Mouse (Mus musculus) heart, embryonic 14.5 days (tissue): Measurements from ENCODE around the gene Enkur. TPM values are rescaled to one million over a fixed set of nuclear protein-coding genes. Genes with fewer than 3 reads are reported as not detected.

Source experiments
- ATAC-seq: fragments of 200-750 bp; cut with Nextera tagmentation; 2 replicates; pipeline ENCODE4 v1.8.0; 2017; ENCODE audit warnings: low read depth, moderate TSS enrichment; ENCODE audit not compliant: insufficient number of reproducible peaks, insufficient read depth, low FRiP score
- H3K27ac ChIP-seq, 2 experiments: fragments of 200-500 bp in 1 of 2; fragments of 300-500 bp in 1 of 2; sonication (generic) in 1 of 2; replicated peaks in 1 of 2; 2 replicates each; pipeline ENCODE4 v1.5.1; 2012 to 2014; ENCODE audit warnings: low read depth in 2 of 2, low read length in 2 of 2, control low read depth in 1 of 2, mild to moderate bottlenecking in 1 of 2, mixed read lengths in 1 of 2; ENCODE audit not compliant: control insufficient read depth in 1 of 2, insufficient read depth in 1 of 2
- H3K27me3 ChIP-seq: fragments of 300-500 bp; sonication (generic); 2 replicates; pipeline ENCODE4 v1.6.1; 2014; ENCODE audit warnings: mild to moderate bottlenecking, low read length, control low read depth; ENCODE audit not compliant: control insufficient read depth, insufficient read depth
- H3K36me3 ChIP-seq: fragments of 300-500 bp; sonication (generic); 2 replicates; pipeline ENCODE4 v1.6.1; 2014; ENCODE audit warnings: mild to moderate bottlenecking, control low read depth, low read length, mixed read lengths; ENCODE audit not compliant: control insufficient read depth, insufficient read depth
- H3K4me1 ChIP-seq, 2 experiments: fragments of 200-500 bp in 1 of 2; fragments of 300-500 bp in 1 of 2; sonication (generic) in 1 of 2; 2 replicates each; pipeline ENCODE4 v1.6.1; 2012 to 2014; ENCODE audit warnings: low read length in 2 of 2, control low read depth in 1 of 2, mixed read lengths in 1 of 2; ENCODE audit not compliant: control insufficient read depth in 2 of 2, insufficient read depth in 2 of 2
- H3K4me2 ChIP-seq: fragments of 300-500 bp; sonication (generic); 2 replicates; pipeline ENCODE4 v1.6.1; 2014; ENCODE audit warnings: mild to moderate bottlenecking, low read length
- H3K4me3 ChIP-seq, 2 experiments: fragments of 200-500 bp in 1 of 2; fragments of 300-500 bp in 1 of 2; sonication (generic) in 1 of 2; 2 replicates each; pipeline ENCODE4 v1.5.1; 2012 to 2014; ENCODE audit warnings: low read length in 2 of 2, mild to moderate bottlenecking in 2 of 2, control low read depth in 1 of 2, low read depth in 1 of 2, moderate library complexity in 1 of 2; ENCODE audit not compliant: control insufficient read depth in 1 of 2, insufficient read depth in 1 of 2
- H3K9ac ChIP-seq: fragments of 300-500 bp; sonication (generic); 2 replicates; pipeline ENCODE4 v1.6.1; 2014; ENCODE audit warnings: mild to moderate bottlenecking, low read length
- H3K9me3 ChIP-seq: fragments of 300-500 bp; sonication (generic); 2 replicates; pipeline ENCODE4 v1.6.1; 2016; ENCODE audit warnings: low read length, control low read depth; ENCODE audit not compliant: control insufficient read depth
- WGBS: fragments of 180-500 bp; shearing (Covaris S2); extraction: QIAGEN DNeasy Blood & Tissue Kit; methylation state at CpG from one replicate; pipeline ENCODE4 v1.1.7; 2014; 5-methylcytosine and 5-hydroxymethylcytosine counted together
- polyA plus RNA-seq: library from polyadenylated mRNA; unstranded; fragments of >200 nt; fragmentation: Nextera tagmentation; extraction: Ambion mirVana; gene quantifications from 2 replicates; pipeline ENCODE4 v1.2.1, GENCODE M21; 2014

Enkur gene
- polyA plus RNA-seq, 1 experiment from 2014 or later = 2.1 TPM

DNA sequence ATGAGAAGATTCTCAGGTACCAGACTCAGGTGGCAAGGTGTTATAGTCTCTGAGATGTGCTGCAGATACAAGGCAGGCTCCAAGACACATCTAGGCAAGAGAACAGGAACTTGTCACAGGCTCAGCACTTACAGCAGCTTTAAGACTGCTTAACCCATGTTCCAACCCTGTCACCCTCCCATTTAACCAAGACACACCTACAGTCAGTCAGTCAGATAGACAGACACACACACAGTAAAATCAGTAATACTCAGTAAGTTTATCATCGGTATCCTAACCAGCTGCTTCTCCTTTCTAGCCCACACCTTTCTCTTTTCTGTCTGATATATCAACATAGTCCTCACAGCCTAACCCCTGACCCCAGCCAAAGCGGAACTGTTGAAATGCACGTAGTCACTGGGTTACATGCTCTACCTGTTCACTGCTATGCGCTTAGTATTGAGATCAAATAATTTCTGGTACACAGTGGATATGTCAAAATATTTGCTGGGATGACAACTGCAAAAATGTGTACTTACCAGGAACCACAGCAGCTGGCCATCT is 30.8 kb upstream of the Enkur start:
- Histone ChIP-seq H3K36me3 (no peaks in the 10 kb centered on the region), H3K27me3 (0 out of 2 replicates have a peak, but pooled peaks cover 10% of the 10 kb centered on the region), H3K4me2 (no peak overlapping the region), H3K4me3 (no peak overlapping the region), H3K4me1 (peaks cover 9 to 10% of the 10 kb centered on the region in 2 experiments), H3K27ac (no peak overlapping the region), H3K9ac (no peak overlapping the region), H3K9me3 (no peaks in the 10 kb centered on the region)
- no peak for ATAC-seq
- WGBS = 91% methylated on average over 4 of the region's 4 CpGs

DNA sequence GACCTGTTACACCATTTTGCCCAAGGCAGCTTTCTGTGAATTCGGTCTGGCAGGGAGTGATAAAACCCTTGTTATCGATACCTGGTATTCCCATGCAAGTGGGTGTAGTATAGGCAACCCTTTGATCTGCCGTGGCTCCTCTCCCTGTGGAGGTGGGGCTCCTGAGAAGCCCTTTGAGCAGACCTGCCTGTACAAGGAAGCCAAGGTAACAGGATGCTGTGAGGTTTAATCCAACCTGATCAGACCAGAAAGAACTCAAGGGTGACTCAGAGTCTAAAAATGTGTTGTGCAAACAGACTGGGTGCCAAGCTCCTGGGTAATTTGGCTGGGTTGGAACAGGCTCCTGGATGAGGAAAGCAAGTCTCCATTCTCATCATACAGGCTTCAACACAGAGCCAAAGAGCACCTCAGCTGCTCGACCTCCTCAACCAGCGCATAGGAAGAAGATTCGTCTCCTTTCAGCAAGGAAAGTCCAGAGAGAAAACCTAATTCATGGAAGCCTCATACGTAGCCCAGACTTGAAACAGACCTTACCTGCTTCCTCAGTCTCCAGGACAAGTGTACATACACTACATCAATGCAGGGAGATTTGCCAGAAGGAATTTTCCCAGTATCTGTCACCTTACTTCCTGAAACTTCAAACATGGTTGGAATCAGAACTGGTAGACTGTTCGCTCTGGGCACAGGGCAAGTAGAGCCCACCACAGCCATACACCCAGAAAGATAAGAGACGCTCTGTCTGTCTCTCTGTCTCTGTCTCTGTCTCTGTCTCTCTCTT is 29.9 kb upstream of the Enkur start:
- Histone ChIP-seq H3K9ac (no peak overlapping the region), H3K4me2 (no peak overlapping the region), H3K4me1 (peaks cover 8 to 9% of the 10 kb centered on the region in 2 experiments), H3K36me3 (no peaks in the 10 kb centered on the region), H3K27me3 (0 out of 2 replicates have a peak, but pooled peaks cover 10% of the 10 kb centered on the region), H3K9me3 (no peaks in the 10 kb centered on the region), H3K4me3 (no peak overlapping the region), H3K27ac (no peak overlapping the region)
- 72% methylated on average over 9 of the region's 9 CpGs for WGBS
- ATAC-seq = no peak

DNA sequence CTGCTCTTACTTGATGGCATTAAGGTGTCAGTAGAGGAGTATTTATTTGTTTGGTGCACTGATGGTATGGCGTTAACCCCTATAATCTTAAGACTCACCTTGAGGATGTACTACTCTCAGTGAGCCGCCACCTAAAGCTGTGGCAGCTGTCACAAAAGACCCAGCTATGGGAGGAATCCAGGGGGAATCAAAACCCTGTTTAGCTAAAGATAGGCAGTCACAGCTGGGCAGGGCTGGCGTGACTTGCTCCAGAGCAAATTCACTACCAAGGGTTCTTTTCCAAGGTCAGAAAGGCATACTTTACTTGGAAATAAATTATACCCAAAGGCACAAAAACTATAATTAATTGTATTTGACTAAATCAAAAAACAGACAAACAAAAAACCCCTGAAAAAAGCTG is 26.0 kb upstream of the Enkur start:
- no peak overlapping the region for H3K4me3 ChIP-seq
- 0 out of 2 replicates have a peak, but pooled peaks cover 4% of the 10 kb centered on the region for H3K27me3 ChIP-seq
- H3K36me3 ChIP-seq = no peaks in the 10 kb centered on the region
- no peak overlapping the region for H3K27ac ChIP-seq
- no peak for ATAC-seq
- 54% methylated on average over 3 of the region's 3 CpGs for WGBS
- no peak overlapping the region for H3K4me2 ChIP-seq
- H3K9ac ChIP-seq = no peak overlapping the region
- no peaks in the 10 kb centered on the region for H3K9me3 ChIP-seq
- H3K4me1 ChIP-seq = peaks cover under 1 to 5% of the 10 kb centered on the region in 2 experiments; a peak in 2 of 4 replicates

DNA sequence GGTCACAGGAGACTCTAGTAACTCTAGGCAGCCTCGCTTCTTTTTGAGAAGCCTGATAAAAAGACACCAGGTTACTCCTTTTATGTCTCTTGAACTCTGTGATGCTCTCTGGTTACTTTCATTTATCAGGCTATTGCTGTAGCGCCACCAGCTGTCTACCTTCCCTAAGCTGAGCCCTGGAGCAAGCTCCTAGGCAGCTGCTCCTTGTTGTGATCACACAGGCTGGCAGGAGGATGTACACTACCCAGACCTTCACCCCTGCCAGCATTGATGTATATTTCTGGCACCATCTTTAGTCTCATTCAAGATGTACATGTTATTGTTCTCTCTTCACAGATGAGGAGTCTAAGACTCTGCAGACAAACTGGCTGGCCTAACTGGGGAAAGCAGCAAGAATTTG is 25.1 kb upstream of the Enkur start:
- no peaks in the 10 kb centered on the region for H3K9me3 ChIP-seq
- ATAC-seq = no peak
- no peaks in the 10 kb centered on the region for H3K27me3 ChIP-seq
- no peaks in the 10 kb centered on the region for H3K36me3 ChIP-seq
- H3K4me3 ChIP-seq = no peak overlapping the region
- H3K27ac ChIP-seq = no peak overlapping the region
- H3K9ac ChIP-seq = no peak overlapping the region
- peaks cover 0 to 5% of the 10 kb centered on the region in 2 experiments; a peak in 1 of 4 replicates for H3K4me1 ChIP-seq
- H3K4me2 ChIP-seq = no peak overlapping the region
- 79% methylated on average over 2 of the region's 2 CpGs for WGBS

DNA sequence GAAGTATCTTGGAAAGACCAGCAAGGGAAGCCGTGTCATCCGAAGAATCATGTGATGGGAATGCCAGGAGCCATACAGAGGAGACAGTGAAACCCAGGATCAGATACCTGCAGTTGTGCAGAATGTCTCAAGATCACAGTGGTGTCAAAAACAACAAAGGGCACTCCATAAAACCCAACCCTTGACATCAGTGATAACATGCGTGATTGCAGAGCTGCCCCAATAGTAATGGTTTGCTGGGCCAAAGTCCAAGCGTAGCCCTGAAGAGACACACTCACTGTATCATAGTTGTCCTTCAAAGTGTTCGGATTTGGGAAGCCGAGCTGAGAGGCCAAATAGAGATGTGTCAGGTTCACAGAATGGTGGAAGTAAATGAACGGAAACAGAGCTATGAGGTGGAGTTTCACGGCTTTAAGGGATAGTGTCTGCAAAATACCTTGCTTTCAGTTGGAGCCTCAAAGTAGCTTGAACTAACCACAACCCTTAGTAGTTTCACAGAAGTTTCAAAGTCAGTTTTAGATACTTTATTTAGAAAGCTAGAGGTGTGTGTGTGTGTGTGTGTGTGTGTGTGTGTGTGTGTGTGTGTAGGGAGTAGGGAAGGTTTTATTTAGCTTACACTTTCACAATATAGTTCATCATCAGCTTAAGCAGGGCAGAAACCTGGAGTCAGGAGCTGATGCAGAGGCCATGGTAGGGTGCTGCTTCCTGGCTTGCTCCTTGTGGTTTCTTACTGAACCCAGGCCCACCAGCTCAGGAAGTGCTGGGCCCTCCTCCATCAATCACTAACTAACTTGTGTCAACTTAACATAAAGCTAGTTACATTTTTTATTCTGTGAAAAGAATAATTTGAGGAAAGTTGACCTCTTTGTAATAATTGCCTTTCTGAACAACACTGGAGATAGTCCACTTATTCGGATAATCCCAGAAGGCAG is 17.6 kb upstream of the Enkur start:
- 78% methylated on average over 9 of the region's 9 CpGs for WGBS
- H3K36me3 ChIP-seq = no peaks in the 10 kb centered on the region
- H3K9me3 ChIP-seq = no peaks in the 10 kb centered on the region

DNA sequence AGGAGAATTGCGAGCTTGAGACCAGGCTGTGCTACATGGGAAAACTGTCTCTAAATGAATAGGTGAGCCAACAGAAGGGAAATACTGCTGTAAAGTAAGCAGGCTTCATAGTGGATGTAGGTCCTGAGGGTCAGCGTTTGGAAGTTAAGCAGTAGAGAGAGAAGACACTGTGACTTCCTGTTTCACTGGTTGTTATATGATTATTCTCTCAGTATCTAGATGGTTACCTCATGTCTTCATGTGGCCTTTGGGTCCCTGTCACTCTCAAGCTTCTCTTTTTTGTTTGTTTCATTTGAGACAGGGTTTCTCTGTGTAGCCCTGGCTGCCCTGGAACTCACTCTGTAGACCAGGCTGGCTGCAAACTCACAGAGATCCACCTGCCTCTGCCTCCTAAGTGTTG is 10.1 kb upstream of the Enkur start:
- WGBS = 89% methylated on average over 2 of the region's 2 CpGs
- Histone ChIP-seq H3K27me3 (no peaks in the 10 kb centered on the region), H3K27ac (no peak overlapping the region), H3K9me3 (no peaks in the 10 kb centered on the region), H3K36me3 (0 out of 2 replicates have a peak, but pooled peaks cover 2% of the 10 kb centered on the region), H3K4me3 (no peak overlapping the region), H3K9ac (no peak overlapping the region), H3K4me1 (no peaks in the 10 kb centered on the region), H3K4me2 (no peak overlapping the region)
- no peak for ATAC-seq

More for the DNA sequence above, 17.6 kb upstream of the Enkur start:
- ATAC-seq = no peak
- Histone ChIP-seq H3K27ac (no peak overlapping the region), H3K4me1 (no peaks in the 10 kb centered on the region), H3K4me3 (no peak overlapping the region), H3K4me2 (no peak overlapping the region), H3K9ac (no peak overlapping the region), H3K27me3 (no peaks in the 10 kb centered on the region)

DNA sequence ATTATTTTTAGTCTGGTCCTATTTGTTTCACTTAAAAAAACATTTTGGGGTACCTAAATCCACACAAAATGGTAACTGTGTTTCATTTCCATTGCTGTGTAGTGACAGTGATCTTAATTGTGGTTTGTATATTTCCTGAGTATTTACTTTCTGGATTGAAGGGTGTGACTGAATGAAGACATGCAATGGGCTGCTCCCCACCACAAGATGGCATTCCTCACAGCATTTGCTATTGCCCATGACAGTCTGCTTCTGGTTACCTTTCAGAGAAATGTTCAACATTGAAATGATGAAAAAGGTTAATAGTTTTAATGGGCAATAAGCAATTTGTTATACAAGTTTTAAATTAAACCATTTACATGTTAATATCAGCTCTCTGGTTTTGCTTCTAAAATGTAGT is 9.2 kb upstream of the Enkur start:
- Histone ChIP-seq H3K27ac (no peak overlapping the region), H3K4me2 (no peak overlapping the region), H3K4me1 (no peaks in the 10 kb centered on the region), H3K27me3 (no peaks in the 10 kb centered on the region), H3K9ac (no peak overlapping the region), H3K4me3 (no peak overlapping the region), H3K9me3 (no peaks in the 10 kb centered on the region), H3K36me3 (0 out of 2 replicates have a peak, but pooled peaks cover 2% of the 10 kb centered on the region)
- no peak for ATAC-seq
